Mouse (Mus musculus) A20 (cell line): ENCODE measurements around the gene Ddias.

ENCODE experiments used
- DNase-seq: peaks from one replicate; pipeline ENCODE4 v3.0.0-alpha.2; 2011; ENCODE audit warnings: low read depth, low spot score

The Ddias gene

DNA sequence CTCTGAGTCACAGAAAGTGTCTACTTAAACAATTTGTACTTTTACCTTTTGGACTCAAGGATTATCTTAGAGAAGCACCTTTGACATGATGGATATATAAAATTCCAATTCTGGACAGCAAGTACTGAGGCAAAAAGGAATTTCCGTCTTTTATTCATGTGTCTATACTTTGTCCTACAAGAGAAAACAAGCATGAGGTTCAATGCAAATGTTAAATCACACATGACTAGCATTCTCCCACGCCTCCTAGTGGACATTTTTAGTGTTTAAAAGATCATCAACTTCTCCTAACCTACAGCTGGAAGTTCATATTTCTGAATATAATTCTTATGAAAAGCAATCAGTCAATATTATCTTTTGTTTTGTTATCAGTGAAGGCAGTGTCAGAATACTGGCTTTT, 7.5 kb downstream of the Ddias start:
- DNase-seq, result peak; percentile 83

DNA sequence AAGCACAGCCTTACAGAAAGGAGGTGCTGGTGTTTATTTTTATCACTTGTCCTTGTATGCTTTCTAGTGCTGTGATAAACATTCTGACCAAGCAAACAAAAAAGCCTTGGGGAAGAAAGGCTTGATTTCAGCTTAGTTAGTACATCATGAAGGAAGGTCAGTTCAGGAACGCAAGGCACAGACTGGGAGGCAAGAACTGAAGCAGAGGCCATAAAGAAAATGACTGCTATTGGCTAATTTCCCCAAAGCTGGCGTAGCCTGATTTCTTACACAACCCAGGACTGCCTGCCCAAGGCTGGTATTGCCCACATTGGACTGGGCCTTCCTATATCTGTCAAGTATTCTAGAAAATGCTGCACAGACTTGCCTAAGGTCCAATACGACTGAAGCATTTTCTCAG, 25.8 kb downstream of the Ddias start:
- DNase-seq, result no peak

- no peak for DNase-seq
Measured at GRCm38 (mm10) chr7:92842254-92842653, 31.8 kb downstream of the Ddias start.

DNA sequence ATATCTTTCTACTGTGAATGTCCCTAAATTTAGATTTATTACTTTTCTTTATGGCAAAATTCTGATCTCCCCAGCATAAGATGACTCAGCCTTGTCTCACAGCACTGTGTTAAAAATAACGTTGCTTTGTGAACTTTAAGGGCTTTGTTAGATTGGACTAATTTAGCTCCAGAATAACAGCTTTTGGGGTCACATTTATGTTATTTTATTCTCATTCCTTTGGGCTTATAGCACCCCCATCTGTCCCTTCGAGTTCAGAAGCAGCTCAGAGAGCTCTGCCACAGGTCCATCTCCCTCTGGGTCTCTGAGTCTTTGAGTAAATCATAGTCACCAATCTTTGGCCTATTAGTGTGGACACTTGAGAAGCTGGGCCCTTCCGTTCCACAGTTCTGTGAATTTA, 36.1 kb downstream of the Ddias start:
- DNase-seq, result peak; percentile 46

GRCm38 (mm10) chr7:92837226-92837625, 36.8 kb downstream of the Ddias start:
- DNase-seq, result no peak

- no peak for DNase-seq
Measured at GRCm38 (mm10) chr7:92836447-92836846, 37.6 kb downstream of the Ddias start.

DNA sequence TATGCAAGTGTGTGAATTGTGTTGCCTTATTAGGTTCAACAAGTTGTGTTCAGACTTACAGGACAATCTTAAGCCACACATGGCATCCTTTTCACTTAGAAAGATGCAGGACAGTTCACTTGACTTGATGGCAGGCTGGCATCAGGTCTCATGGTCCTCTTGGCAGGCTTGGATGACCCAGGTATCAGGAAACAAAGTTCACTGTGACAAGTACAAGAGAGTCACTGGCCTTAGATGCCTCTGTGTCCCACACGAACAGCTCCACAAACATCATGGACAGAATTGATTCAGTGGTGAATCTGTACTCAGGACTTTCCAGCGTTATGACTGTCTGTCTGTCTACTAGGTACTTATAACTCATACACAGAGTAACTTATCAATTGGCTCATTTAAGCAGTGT, 39.7 kb downstream of the Ddias start:
- no peak for DNase-seq

DNA sequence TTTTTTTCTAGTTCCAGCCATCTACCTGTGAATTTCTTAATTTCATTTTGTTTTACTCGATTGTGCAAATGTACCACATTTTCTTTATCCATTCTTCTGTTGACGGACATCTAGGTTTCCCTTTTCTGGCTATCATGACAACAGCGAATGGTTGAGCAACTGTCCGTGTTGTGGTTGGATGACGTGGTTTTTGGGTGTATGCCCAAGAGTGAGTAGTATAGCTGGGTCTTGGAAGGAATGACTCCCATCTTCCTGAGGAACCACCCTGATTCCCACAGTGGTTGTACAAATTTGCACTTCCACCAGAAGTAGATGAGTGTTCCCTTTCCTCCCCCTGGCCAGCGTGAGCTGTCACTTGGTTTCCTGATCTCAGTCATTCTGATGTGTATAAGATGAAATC, 41.7 kb downstream of the Ddias start:
- DNase-seq, result no peak

GRCm38 (mm10) chr7:92827981-92828380, 46.1 kb downstream of the Ddias start:
- DNase-seq, result peak; percentile 47

DNA sequence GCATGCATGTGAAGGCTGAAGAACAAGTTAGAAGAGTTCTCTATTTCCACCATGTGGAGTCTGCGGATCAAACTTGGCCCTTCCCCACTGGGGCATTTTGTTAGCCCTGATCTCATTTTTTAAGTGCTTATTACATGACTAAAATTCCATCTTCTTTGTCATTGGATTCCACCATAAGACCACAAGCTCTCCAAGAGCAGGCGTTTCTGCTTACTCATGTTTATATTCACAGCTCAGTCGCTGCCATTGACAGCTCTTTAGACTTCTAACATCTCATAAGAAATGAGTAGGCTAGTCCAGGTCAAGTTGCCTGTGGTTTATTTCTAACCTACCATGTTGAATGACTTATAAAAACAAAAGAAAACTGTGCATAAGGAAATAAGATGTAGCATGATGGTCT, 47.8 kb downstream of the Ddias start:
- DNase-seq, result no peak

DNA sequence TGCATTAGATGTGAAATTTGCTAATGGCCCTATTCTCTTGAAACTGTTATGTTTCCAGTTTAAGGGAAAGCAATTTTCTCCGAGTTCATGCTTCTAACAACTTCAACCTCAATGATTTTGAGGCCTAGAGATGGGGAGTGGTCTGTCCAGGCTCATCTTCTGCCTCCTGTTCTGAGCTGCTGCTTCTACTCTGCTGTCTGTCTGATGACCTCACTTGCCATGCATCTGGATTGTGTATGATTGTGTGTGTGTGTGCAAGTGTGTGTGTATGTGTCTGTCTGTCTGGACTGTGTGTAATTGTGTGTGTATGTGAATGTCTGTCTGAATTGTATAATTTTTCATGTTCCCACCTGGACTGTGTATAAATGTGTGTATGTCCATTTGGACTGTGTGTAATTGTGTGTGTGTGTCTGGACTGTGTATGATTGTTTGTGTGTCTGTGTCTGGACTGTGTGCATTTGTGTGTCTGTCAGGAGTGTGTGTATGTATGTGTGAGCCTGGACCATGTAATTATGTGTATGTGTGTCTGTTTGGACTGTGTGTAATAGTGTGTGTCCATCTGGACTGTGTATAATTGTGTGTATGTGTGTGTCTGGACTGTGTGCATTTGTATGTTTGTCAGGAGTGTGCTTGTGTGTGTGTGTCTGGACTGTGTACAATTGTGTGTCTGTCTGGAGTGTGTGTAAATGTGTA, 51.5 kb downstream of the Ddias start:
- peak; percentile 56 for DNase-seq

DNA sequence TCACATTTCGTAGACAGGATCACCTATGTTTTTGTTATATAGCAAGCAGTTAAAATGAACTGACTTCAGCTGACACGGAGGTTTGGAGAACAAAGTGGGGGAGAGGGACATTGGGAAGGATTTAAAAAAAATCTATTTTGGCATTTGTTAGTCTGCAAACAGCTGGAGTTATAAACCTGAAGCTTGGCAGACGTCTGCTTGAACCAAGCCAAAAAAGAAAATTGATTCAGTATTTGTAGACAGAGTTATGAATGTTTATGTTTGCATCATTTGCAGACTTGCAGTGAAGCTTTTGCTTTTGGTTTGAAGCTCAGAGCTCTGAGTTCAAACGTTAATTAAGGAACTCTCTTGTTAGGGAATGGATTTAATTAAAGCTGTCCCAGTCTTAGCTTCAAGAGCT, 52.2 kb downstream of the Ddias start:
- peak; percentile 52 for DNase-seq

GRCm38 (mm10) chr7:92820941-92821465, 53.0 kb downstream of the Ddias start:
- no peak for DNase-seq

DNA sequence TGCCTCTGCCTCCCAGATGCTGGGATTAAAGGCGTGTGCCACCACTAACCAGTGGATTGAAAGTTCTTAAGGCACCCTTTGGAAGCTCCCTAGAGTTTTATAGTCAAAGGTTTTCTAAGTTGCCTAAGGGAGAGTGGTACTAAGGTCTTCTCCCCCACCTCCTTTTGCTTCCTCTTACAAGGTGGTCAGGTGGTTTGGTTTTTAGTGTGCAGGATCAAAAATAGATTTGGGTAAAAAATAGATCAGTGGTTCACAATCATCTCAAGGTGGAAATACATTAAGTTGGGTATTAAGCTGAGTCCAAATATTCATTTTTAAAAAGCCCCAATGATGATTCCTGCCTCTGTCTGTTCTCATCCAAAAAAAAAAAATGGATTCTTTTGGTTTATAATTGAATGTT, 53.6 kb downstream of the Ddias start:
- peak; percentile 93 for DNase-seq

DNA sequence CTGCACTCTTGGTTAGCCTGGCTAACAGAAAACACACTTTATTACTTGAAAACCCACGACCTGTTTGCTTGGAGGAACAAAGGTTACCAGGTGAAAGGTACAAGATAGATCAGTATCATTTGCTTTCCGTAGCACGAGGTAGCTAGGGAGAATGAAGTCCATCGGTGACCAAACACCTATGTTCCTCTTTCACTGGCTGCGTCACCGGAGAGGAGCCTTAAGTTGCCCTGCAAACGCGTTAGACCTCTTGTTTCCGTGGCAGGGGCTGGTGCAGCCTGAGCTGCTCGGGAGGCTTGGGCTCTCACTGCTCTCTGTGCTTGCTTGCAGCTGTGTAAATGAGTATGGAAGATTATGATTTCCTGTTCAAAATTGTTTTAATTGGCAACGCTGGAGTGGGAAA, 54.4 kb downstream of the Ddias start:
- peak; percentile 96 for DNase-seq

DNA sequence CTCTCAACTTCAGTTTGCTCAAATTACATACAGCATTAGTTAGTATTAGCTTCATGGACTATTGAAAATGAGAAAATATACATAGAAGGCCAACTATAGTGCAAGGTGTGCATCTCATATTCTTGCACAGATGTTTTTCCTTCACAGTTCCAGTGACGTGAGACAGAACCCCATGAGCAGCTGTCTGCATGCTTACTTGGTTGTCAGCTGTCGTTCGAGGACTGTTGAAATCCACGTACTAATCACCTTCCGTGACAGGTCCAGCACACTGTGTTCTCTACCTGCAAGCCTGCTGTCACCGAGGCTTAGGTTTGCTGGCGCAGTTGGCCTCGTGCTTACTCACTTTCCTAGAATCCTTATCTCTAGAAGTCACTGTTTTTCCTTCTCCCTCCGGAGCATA, 56.2 kb downstream of the Ddias start:
- peak; percentile 79 for DNase-seq

DNA sequence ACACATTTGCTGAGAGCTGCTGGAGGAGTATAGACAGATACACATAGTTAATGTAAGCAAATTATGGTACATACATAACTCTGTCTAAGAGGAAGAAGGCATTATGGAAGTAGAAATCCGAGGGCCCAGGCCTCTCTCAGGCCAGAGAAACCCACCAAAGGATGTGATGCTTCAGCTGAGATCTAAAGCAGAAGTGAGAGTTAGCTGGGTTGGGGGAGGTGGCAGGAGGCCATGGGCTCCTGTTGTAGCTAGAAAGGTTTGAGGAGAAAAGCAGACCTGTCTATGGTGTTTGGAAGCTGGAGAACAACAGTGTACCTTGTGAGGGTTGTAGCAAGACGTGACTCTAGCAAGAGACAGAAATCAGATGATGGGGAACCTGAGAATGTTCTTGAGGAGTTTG, 56.8 kb downstream of the Ddias start:
- peak; percentile 93 for DNase-seq

GRCm38 (mm10) chr7:92811667-92812279, 62.3 kb downstream of the Ddias start:
- no peak for DNase-seq
